Mouse (Mus musculus): ENCODE results near the gene Pikfyve. TPM values are rescaled to one million over a fixed set of nuclear protein-coding genes. Genes with fewer than 3 reads are reported as not detected.
"Not testable (repeated sequence)": the region's sequence is repeated elsewhere in the genome, so short reads cannot be mapped to it uniquely, and the experiment has no call there.

Gene Pikfyve
- total RNA-seq, 1 experiment from 2014 or later, result 29.1 TPM

DNA sequence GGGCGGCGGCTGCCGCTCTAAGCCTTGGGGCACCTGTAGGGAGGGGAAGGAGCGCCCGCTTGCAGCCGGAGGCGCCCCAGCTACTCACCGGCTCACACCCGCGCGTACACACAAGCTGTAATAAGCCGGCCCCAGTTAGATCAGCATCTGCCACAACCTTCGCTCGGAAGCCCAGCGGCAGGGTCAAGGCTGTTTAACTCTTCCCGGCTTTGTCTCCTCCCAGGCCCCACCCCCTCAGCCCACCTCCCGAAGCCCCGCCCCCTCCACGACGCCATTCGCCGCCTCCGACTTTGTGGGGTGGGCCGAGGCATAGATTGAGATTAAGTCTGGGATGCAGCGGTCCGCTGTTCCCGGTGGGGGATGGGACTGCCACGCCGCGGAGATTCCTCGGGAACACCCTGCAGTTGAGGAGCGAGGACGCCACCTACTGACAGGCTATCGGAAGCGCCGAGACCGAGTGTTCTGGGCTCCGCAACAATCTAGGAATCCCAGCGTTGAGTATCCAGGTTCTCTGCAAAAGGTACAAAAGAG lies 7.5 kb upstream of the Pikfyve start:
- peak; percentile 44 to 70 for ATAC-seq (replicated peaks in 1 of 2; ENCODE audit: insufficient read depth in 1 of 2, low FRiP score in 2 of 2, low TSS enrichment in 1 of 2, low read depth in 1 of 2, poor library complexity in 2 of 2, severe bottlenecking in 2 of 2)

DNA sequence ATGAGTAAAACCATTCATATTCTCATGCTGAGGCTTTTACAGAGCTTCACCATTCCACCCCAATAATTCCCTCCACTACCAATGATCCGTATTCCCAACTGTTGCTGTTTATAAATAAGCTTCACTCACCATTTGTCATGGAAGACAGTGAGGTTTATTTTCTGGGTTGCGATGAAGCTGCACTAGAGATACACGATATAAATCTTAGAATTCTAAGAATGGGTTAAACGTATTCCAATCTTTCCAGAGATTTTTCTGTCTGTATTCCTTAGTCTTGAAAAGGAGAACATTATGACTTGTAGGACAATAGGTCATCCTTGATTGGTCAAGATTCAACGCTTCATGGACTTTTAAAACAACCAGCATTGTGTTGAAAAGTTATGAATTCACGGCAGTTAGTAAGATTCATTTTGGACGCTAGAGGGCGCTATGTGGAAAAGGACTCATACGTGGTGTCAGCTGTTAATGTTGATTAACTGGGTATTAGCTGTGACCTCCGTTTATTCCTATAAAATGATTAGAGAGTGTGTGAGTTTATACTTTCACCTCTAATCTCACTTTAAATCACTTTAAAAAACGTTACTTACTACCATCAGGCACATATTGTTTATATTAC lies 6.7 kb upstream of the Pikfyve start:
- ATAC-seq (replicated peaks in 1 of 2; ENCODE audit: insufficient read depth in 1 of 2, low FRiP score in 2 of 2, low TSS enrichment in 1 of 2, low read depth in 1 of 2, poor library complexity in 2 of 2, severe bottlenecking in 2 of 2), result 0 out of 4 replicates have a peak, but pooled peaks of 1 of the 2 experiments have one; percentile 19

GRCm38 (mm10) chr1:65181459-65181858 lies 5.0 kb upstream of the Pikfyve start:
- ATAC-seq (replicated peaks in 1 of 2; ENCODE audit: insufficient read depth in 1 of 2, low FRiP score in 2 of 2, low TSS enrichment in 1 of 2, low read depth in 1 of 2, poor library complexity in 2 of 2, severe bottlenecking in 2 of 2), result no peak

GRCm38 (mm10) chr1:65183994-65184393 lies 2.5 kb upstream of the Pikfyve start:
- ATAC-seq (replicated peaks in 1 of 2; ENCODE audit: insufficient read depth in 1 of 2, low FRiP score in 2 of 2, low TSS enrichment in 1 of 2, low read depth in 1 of 2, poor library complexity in 2 of 2, severe bottlenecking in 2 of 2), result no peak

DNA sequence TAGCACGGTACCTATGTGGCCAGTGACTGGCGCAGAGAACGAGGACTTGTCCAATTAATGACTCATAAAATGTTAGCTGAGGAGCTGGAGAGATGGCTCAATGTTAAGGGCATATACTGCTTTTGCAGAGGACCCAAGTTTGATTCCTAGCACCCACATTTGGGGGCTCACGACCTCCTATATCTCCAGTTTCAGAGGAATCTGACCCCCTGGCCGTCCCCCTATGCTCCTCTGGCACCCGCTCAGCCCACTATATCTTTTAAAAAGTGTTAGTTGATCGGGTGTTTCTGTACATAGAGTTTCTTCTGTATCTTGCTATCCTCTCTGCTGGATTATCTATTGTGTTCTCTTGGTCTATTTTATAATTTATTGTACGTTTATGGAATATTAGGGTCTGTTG lies 1.5 kb upstream of the Pikfyve start:
- ATAC-seq (replicated peaks in 1 of 2; ENCODE audit: insufficient read depth in 1 of 2, low FRiP score in 2 of 2, low TSS enrichment in 1 of 2, low read depth in 1 of 2, poor library complexity in 2 of 2, severe bottlenecking in 2 of 2), result no peak

DNA sequence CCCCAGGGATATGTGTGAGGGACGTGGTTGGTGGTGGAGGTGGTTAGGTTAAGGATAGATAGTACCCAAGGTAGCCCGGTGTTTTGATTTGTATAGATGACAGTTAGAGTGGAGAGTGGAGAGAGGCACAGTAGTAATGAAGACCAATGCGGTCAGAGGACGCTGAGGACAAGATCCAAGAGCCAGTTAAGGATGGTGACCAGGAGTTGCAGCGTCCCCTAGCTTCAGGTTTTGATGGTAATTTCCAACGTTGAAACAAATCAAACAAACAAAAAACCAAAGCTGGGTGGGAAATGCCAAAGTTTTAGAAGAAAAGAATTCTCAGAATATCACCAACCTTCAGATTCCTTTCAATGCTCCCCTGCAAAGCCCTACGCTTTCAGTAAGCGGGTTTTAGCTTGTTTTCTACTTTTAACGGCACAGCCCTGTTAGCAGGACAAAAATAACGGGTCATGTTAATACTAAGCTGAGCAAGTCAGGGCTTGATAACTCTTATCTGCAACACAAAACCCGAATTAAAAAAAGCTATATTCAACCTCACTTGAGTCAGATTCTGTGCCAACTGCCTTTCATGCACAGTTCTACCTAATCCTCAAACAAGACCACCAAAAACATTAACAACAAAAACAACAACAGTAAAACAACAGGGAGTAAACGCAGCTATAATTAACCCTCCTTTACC lies 818 bp upstream of the Pikfyve start:
- no peak for ATAC-seq (replicated peaks in 1 of 2; ENCODE audit: insufficient read depth in 1 of 2, low FRiP score in 2 of 2, low TSS enrichment in 1 of 2, low read depth in 1 of 2, poor library complexity in 2 of 2, severe bottlenecking in 2 of 2)

DNA sequence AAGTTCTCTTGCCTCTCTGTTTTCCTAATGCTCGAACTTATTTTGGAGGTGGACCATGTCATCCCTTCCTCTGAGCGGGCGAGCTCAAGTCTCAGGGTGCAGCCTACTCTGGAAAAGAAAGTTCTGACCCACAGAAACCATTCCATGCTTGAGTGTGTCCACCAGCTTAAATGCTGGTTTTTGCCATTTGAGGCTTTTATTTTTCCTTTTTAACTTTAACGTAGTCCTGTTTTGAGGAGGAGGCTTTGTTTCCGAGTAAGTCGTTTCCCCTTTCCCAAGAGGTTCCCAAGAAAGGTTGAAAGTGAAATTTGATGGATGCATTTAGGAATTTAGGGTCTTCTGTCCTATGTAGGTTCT lies 569 bp downstream of the Pikfyve start:
- no peak for ATAC-seq (replicated peaks in 1 of 2; ENCODE audit: insufficient read depth in 1 of 2, low FRiP score in 2 of 2, low TSS enrichment in 1 of 2, low read depth in 1 of 2, poor library complexity in 2 of 2, severe bottlenecking in 2 of 2)

DNA sequence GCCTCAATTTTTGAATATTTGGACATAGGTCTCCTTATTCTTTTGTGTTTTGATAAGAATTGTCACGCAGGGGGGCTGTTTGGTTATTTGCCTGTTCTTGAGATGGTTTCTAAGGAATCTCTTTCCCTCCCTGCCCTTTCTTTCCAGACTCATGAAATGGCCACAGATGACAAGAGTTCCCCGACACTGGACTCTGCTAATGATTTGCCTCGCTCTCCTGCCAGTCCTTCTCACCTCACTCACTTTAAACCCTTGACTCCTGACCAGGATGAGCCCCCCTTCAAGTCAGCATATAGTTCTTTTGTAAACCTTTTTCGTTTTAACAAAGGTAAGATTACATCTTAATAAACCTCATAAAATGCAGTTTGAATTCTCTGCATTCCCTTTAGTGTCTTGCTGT lies 3.7 kb downstream of the Pikfyve start:
- ATAC-seq (replicated peaks in 1 of 2; ENCODE audit: insufficient read depth in 1 of 2, low FRiP score in 2 of 2, low TSS enrichment in 1 of 2, low read depth in 1 of 2, poor library complexity in 2 of 2, severe bottlenecking in 2 of 2), result no peak

DNA sequence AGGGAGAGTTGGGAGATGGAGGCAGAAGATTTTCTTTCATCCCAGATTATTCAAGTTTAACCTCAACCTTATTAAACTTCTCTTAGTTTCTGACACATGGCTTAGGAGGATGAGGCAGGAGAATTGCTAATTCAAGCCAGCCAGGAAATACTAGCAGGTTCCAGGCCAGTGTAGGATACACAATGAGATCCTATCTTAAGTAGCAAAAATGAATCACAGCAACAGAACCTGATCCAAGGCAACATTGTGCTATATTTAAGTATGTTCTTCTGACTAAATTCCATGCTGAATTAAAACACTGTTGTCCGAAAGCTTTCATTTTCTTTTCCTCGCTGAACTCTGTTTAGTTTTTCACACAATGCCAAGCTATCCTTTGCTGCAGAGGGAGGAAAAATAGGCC lies 6.7 kb downstream of the Pikfyve start:
- ATAC-seq (replicated peaks in 1 of 2; ENCODE audit: insufficient read depth in 1 of 2, low FRiP score in 2 of 2, low TSS enrichment in 1 of 2, low read depth in 1 of 2, poor library complexity in 2 of 2, severe bottlenecking in 2 of 2), result no peak

DNA sequence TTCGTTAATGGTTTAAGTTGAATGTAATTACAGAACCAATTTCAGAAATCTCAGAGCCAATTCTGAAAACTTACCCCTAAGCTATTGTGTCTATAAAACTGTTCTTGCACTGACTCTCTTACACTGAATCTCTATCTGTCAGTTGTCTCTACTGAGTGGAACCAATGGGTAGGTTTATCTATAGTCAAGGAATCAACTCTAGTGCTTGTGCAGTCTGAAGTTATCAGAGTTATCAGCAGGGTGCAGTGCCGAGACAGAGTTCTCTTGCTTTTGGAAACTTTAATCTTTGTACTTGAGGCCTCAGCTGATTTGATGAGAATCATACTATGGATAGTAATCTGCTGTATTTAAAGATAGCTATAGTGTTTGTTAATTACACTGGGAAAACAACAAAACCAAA lies 11.9 kb downstream of the Pikfyve start:
- ATAC-seq (replicated peaks in 1 of 2; ENCODE audit: insufficient read depth in 1 of 2, low FRiP score in 2 of 2, low TSS enrichment in 1 of 2, low read depth in 1 of 2, poor library complexity in 2 of 2, severe bottlenecking in 2 of 2), result no peak

DNA sequence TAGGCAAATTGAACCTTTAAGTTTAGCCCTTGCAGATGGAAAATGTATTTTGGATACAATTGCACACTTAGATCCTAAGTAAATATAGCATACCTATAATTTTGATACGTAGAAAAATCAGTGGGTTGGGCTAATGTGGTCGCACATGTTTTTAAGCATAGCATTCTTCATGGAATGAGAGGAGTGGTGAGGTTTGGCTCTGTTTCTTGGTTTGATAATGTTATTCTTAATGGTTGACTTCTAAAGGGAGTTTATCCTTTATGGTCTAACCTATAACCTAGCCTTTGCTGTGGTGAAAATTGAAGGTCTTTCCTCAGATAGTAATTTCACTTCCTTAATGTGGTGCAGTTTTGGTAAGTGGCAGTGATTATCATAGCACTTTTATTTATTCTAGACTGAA lies 12.4 kb downstream of the Pikfyve start:
- no peak for ATAC-seq (replicated peaks in 1 of 2; ENCODE audit: insufficient read depth in 1 of 2, low FRiP score in 2 of 2, low TSS enrichment in 1 of 2, low read depth in 1 of 2, poor library complexity in 2 of 2, severe bottlenecking in 2 of 2)

GRCm38 (mm10) chr1:65204299-65204698 lies 17.8 kb downstream of the Pikfyve start:
- no peak for ATAC-seq (replicated peaks in 1 of 2; ENCODE audit: insufficient read depth in 1 of 2, low FRiP score in 2 of 2, low TSS enrichment in 1 of 2, low read depth in 1 of 2, poor library complexity in 2 of 2, severe bottlenecking in 2 of 2)

- ATAC-seq (replicated peaks in 1 of 2; ENCODE audit: insufficient read depth in 1 of 2, low FRiP score in 2 of 2, low TSS enrichment in 1 of 2, low read depth in 1 of 2, poor library complexity in 2 of 2, severe bottlenecking in 2 of 2), result no peak
Measured at GRCm38 (mm10) chr1:65213214-65213613, 26.7 kb downstream of the Pikfyve start.

GRCm38 (mm10) chr1:65217567-65217966 lies 31.1 kb downstream of the Pikfyve start:
- ATAC-seq (replicated peaks in 1 of 2; ENCODE audit: insufficient read depth in 1 of 2, low FRiP score in 2 of 2, low TSS enrichment in 1 of 2, low read depth in 1 of 2, poor library complexity in 2 of 2, severe bottlenecking in 2 of 2), result no peak

DNA sequence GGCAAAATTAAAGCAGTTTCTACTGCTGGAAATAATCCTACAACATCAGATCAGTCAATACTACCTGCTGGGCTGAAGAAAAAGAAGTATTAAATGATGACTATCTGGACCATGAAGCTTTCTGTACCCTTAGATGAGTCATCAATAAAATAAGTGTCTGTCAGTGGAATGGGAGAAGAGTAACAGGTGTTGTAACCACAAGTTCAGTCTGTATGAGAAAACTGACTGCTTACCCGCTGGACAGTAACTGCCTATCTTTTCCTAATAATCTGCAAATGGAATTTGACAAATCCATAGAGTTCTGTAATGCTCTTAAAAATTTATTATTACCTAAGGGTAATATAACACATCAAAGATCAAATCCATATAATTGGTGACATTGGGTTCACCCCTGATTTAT lies 31.5 kb downstream of the Pikfyve start:
- ATAC-seq (replicated peaks in 1 of 2; ENCODE audit: insufficient read depth in 1 of 2, low FRiP score in 2 of 2, low TSS enrichment in 1 of 2, low read depth in 1 of 2, poor library complexity in 2 of 2, severe bottlenecking in 2 of 2), result no peak

DNA sequence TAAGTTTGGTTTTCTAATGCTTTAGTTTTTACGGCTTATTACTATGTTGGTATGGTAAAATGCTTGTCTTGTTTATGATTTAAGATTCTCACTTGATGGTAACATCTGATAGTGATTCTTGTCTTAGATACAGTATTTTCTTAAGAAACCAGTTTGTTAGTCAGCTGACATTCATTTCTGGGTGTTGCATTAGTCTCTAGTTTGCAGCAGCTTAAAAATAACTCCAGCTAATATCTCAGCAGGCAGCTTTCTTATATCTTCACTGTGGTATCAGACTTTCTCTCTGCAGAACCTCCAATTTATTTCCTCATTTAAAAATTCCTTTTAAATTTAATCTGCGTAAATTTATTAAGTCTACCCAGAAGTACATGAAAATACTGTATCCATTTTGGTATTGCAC lies 37.2 kb downstream of the Pikfyve start:
- no peak for ATAC-seq (replicated peaks in 1 of 2; ENCODE audit: insufficient read depth in 1 of 2, low FRiP score in 2 of 2, low TSS enrichment in 1 of 2, low read depth in 1 of 2, poor library complexity in 2 of 2, severe bottlenecking in 2 of 2)

GRCm38 (mm10) chr1:65227681-65228080 lies 41.2 kb downstream of the Pikfyve start:
- peak in 1 of 2 experiments; percentile 48; a peak in 1 of 4 replicates for ATAC-seq (replicated peaks in 1 of 2; ENCODE audit: insufficient read depth in 1 of 2, low FRiP score in 2 of 2, low TSS enrichment in 1 of 2, low read depth in 1 of 2, poor library complexity in 2 of 2, severe bottlenecking in 2 of 2)

DNA sequence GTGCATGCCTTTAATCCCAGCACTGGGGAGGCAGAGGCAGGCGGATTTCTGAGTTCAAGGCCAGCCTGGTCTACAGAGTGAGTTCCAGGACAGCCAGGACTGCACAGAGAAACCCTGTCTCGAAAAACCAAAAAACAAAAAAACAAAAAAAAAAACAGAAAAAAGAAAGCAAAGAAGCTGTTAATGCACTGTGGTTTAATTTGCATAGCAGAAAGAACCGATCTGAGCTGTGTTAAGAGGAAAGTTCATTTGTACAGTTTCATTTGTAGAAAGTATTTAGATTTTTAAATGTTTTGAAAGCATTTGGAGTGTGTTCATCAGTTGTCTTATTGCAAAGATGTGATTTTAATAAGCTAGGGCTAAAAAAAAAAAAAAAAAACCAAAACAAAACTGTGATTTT lies 43.3 kb downstream of the Pikfyve start:
- ATAC-seq (replicated peaks in 1 of 2; ENCODE audit: insufficient read depth in 1 of 2, low FRiP score in 2 of 2, low TSS enrichment in 1 of 2, low read depth in 1 of 2, poor library complexity in 2 of 2, severe bottlenecking in 2 of 2), result not testable (repeated sequence)

- peak in 1 of 2 experiments; percentile 42; a peak in 1 of 4 replicates for ATAC-seq (replicated peaks in 1 of 2; ENCODE audit: insufficient read depth in 1 of 2, low FRiP score in 2 of 2, low TSS enrichment in 1 of 2, low read depth in 1 of 2, poor library complexity in 2 of 2, severe bottlenecking in 2 of 2)
Measured at GRCm38 (mm10) chr1:65230566-65230965, 44.1 kb downstream of the Pikfyve start.

Data from hematopoietic stem cell, adult 5-6 weeks (primary cell).